ENCODE assay signal across 23 mouse cellular contexts in genomic region chr5:89906884-89907431, GRCm38 (mm10). TPM values are rescaled to one million over a fixed set of nuclear protein-coding genes. Genes with fewer than 3 reads are reported as not detected.
A peak's percentile ranks its signal among the peaks of the same experiment; 100 is the strongest.
DNase-seq lines count a peak whose midpoint lies in the region; ATAC-seq lines count a peak whose summit lies in the region.
"Had no signal": no experiment of that assay in that cellular context is flagged by ENCODE, and none has a peak within 500 bp of the region (broad histone marks: within the 10 kb centered on the region; RNA-seq: fewer than 3 reads in every experiment).

No protein-coding gene starts in this region.

- H3K4me3 ChIP-seq in heart, embryonic 11.5 days (ENCODE audit: low read depth, low read length), result no peak overlapping the region
- H3K4me3 ChIP-seq in forebrain, embryonic 13.5 days, result no peak overlapping the region
- no peak overlapping the region for H3K4me3 ChIP-seq in midbrain, embryonic 13.5 days (replicated peaks)
- H3K4me3 ChIP-seq: embryonic facial prominence, embryonic 15.5 days; heart, embryonic 12.5 days; lung, embryonic 15.5 days had no signal

- H3K9ac ChIP-seq in heart, embryonic 11.5 days (ENCODE audit: low read depth, low read length), result no peak overlapping the region
- H3K9ac ChIP-seq in forebrain, embryonic 13.5 days, result no peak overlapping the region
- H3K9ac ChIP-seq in midbrain, embryonic 13.5 days (replicated peaks), result no peak overlapping the region
- H3K9ac ChIP-seq: embryonic facial prominence, embryonic 15.5 days; heart, embryonic 12.5 days; liver, embryonic 14.5 days; lung, embryonic 15.5 days had no signal

- ATAC-seq in heart, embryonic 11.5 days (replicated peaks; ENCODE audit: insufficient number of reproducible peaks, low FRiP score, low TSS enrichment), result no peak
- ATAC-seq in forebrain, embryonic 13.5 days, result peak; percentile 30; the same call in 1 of the 2 replicates
- peak; percentile 66 for ATAC-seq in midbrain, embryonic 13.5 days
- ATAC-seq: inflammation-experienced regulatory T-cells, adult 6 months had no signal

- no peaks in the 10 kb centered on the region for H3K36me3 ChIP-seq in heart, embryonic 11.5 days (ENCODE audit: control insufficient read depth, insufficient read depth, low read length)
- no peaks in the 10 kb centered on the region for H3K36me3 ChIP-seq in forebrain, embryonic 13.5 days (ENCODE audit: poor library complexity, severe bottlenecking)
- H3K36me3 ChIP-seq in midbrain, embryonic 13.5 days, result no peaks in the 10 kb centered on the region
- H3K36me3 ChIP-seq: embryonic facial prominence, embryonic 15.5 days; heart, embryonic 12.5 days; lung, embryonic 15.5 days had no signal

- H3K4me1 ChIP-seq in heart, embryonic 11.5 days (ENCODE audit: control insufficient read depth, insufficient read depth, low read length), result no peaks in the 10 kb centered on the region
- peaks cover 11% of the 10 kb centered on the region for H3K4me1 ChIP-seq in forebrain, embryonic 13.5 days
- peaks cover 10% of the 10 kb centered on the region for H3K4me1 ChIP-seq in midbrain, embryonic 13.5 days (replicated peaks)
- H3K4me1 ChIP-seq: embryonic facial prominence, embryonic 15.5 days; heart, embryonic 12.5 days; lung, embryonic 15.5 days had no signal

- H3K9me3 ChIP-seq in heart, embryonic 11.5 days (replicated peaks; ENCODE audit: control insufficient read depth, low read length), result no peaks in the 10 kb centered on the region
- no peaks in the 10 kb centered on the region for H3K9me3 ChIP-seq in forebrain, embryonic 13.5 days (replicated peaks)
- no peaks in the 10 kb centered on the region for H3K9me3 ChIP-seq in midbrain, embryonic 13.5 days
- H3K9me3 ChIP-seq: embryonic facial prominence, embryonic 15.5 days; heart, embryonic 12.5 days; lung, embryonic 15.5 days had no signal

- peak; percentile 74 for DNase-seq in heart, adult 11 months
- DNase-seq in embryo, embryonic 10 days (ENCODE audit: low spot score), result peak; percentile 68
- no peak for DNase-seq in cerebellum, adult 9-11 months
- DNase-seq in left cerebral cortex, postnatal 10 days (ENCODE audit: extremely low spot score in 1 of 2, low spot score in 2 of 2), result no peak
- DNase-seq: adrenal gland, postnatal 36 days; B cell, adult 2 months; cerebellum, adult 18-20 months; heart, postnatal 14 days; kidney, adult 2 months; kidney, postnatal 10 days; layer of hippocampus, postnatal 36 days; right cerebral cortex, postnatal 14 days; thymus, adult 2 months had no signal

- no peaks in the 10 kb centered on the region for H3K27me3 ChIP-seq in heart, embryonic 11.5 days (ENCODE audit: control insufficient read depth, insufficient read depth, low read length)
- H3K27me3 ChIP-seq in forebrain, embryonic 13.5 days, result no peaks in the 10 kb centered on the region
- peaks cover 6% of the 10 kb centered on the region; the same call in 1 of the 2 replicates for H3K27me3 ChIP-seq in midbrain, embryonic 13.5 days
- H3K27me3 ChIP-seq: embryonic facial prominence, embryonic 15.5 days; heart, embryonic 12.5 days; lung, embryonic 15.5 days had no signal

- whole genome bisulfite sequencing in heart, embryonic 11.5 days (ENCODE audit: insufficient replicate concordance), result 77% methylated on average over 13 of the region's 13 CpGs
- 4% methylated on average over 13 of the region's 13 CpGs for WGBS in forebrain, embryonic 13.5 days
- 8% methylated on average over 13 of the region's 13 CpGs for WGBS in midbrain, embryonic 13.5 days

- intact Hi-C loops in left cerebral cortex, postnatal 10 days (cut with DNase I), result no loop called here

- no peak overlapping the region for H3K27ac ChIP-seq in heart, embryonic 11.5 days (ENCODE audit: low read depth, low read length)
- no peak overlapping the region for H3K27ac ChIP-seq in forebrain, embryonic 13.5 days
- no peak overlapping the region for H3K27ac ChIP-seq in midbrain, embryonic 13.5 days
- H3K27ac ChIP-seq: embryonic facial prominence, embryonic 15.5 days; liver, embryonic 14.5 days; lung, embryonic 15.5 days; macrophage had no signal

- no peak overlapping the region for H3K4me2 ChIP-seq in heart, embryonic 11.5 days
- H3K4me2 ChIP-seq in forebrain, embryonic 13.5 days, result 0 out of 2 replicates have a peak overlapping the region, but pooled peaks have one; percentile 4
- 0 out of 2 replicates have a peak overlapping the region, but pooled peaks have one; percentile 19 for H3K4me2 ChIP-seq in midbrain, embryonic 13.5 days (replicated peaks)
- H3K4me2 ChIP-seq: embryonic facial prominence, embryonic 15.5 days; heart, embryonic 12.5 days; lung, embryonic 15.5 days had no signal

RNA-seq across cellular contexts. Expression of gene Adamts3, which starts 23.8 kb away (rescaled TPM):
- 4.1 and 4.7 TPM in 2 replicates for polyA plus RNA-seq in heart, embryonic 11.5 days (2014; fragmentation: Nextera tagmentation; extraction: Ambion mirVana)
- 6.1 and 6.8 TPM in 2 replicates for polyA plus RNA-seq in forebrain, embryonic 13.5 days (2015; fragmentation: Nextera tagmentation; extraction: Ambion mirVana)
- polyA plus RNA-seq in midbrain, embryonic 13.5 days (2015; fragmentation: Nextera tagmentation; extraction: Ambion mirVana), result 2.4 and 3.2 TPM in 2 replicates
- total RNA-seq in left cerebral cortex, postnatal 10 days (2021), result 10 to 100 TPM; 48.2 to 51.6 TPM
- total RNA-seq: monocyte, adult 5-6 weeks had no signal
- polyA plus RNA-seq: macrophage had no signal

Comparison
In these comparisons a context has a peak if more than half of its experiments do, and no peak if none do; other contexts are left out.
1. DNase-seq: peak in heart, adult 11 months (single experiment) and embryo, embryonic 10 days (single experiment); none in cerebellum, adult 9-11 months (single experiment) and left cerebral cortex, postnatal 10 days (0 of 2).